Mouse (Mus musculus) thymus, adult 2 months (tissue): Measurements from ENCODE around the gene Vps53.

Experiments used
- CTCF ChIP-seq: fragments of 200-500 bp; IDR thresholded peaks from 2 replicates; pipeline ENCODE4 v1.5.1; 2012; ENCODE audit warnings: mild to moderate bottlenecking, control low read depth, low read length, moderate library complexity, borderline replicate concordance; ENCODE audit not compliant: control insufficient read depth, poor library complexity, insufficient read depth; ENCODE audit errors: extremely low read depth
- POLR2A ChIP-seq: fragments of 200-500 bp; IDR thresholded peaks from 2 replicates; pipeline ENCODE4 v1.6.1; 2012; ENCODE audit warnings: mild to moderate bottlenecking, low read length, control low read depth, moderate library complexity; ENCODE audit not compliant: control insufficient read depth, poor library complexity, insufficient read depth; ENCODE audit errors: extremely low read depth

DNA sequence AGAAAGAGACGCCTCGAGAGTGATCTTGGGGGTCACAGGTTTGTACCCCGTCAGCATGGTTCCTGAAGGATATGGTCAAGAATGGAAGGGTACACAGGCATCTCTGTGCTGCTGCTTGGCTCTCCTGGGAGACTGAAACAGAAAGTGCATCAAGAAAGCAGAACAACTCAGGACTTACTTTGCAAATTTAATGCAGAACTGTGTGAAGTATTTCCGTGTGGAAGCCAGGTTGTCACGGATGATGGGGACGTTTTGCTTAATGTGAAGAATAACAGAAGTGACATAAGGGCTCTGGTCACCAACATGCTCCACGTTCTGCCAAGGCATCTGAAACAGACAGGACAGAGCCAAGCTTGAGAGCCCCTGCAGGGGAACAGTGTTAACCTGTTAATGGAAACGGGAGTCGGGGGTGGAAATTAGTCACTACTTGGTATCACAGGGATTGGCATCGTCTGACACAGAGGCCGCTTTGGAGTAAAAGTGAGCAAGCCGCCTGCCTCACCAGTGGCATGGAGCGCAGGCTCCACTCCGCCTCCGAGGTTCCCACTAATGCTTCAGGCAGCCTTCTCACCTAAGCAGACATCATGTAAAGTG, 112.8 kb downstream of the Vps53 start:
- TF ChIP-seq CTCF (no peak), POLR2A (no peak)
